ENCODE assay signal across 9 mouse cellular contexts in genomic region chr17:74673251-74673650, GRCm38 (mm10). TPM values are rescaled to one million over a fixed set of nuclear protein-coding genes. Genes with fewer than 3 reads are reported as not detected.
A peak's percentile ranks its signal among the peaks of the same experiment; 100 is the strongest.
DNase-seq lines count a peak whose midpoint lies in the region; ATAC-seq and TF ChIP-seq lines count a peak whose summit lies in the region.
"Had no signal": no experiment of that assay in that cellular context is flagged by ENCODE, and none has a peak within 500 bp of the region (broad histone marks: within the 10 kb centered on the region; RNA-seq: fewer than 3 reads in every experiment).

No protein-coding gene starts in this region.

- H3K4me2 ChIP-seq in heart, embryonic 12.5 days, result no peak overlapping the region
- H3K4me2 ChIP-seq in forebrain, embryonic 11.5 days (ENCODE audit: low read depth, low read length, severe bottlenecking), result no peak overlapping the region
- H3K4me2 ChIP-seq: neural tube, embryonic 12.5 days had no signal

- DNase-seq in heart, adult 8-10 months (ENCODE audit: low spot score), result peak; percentile 45
- DNase-seq in right cerebral cortex, adult 2 months (ENCODE audit: low spot score in 2 of 2), result peak; percentile 38 to 60
- DNase-seq in right cerebral cortex, adult 18-20 months, result no peak
- peak; percentile 67 for DNase-seq in brain, embryonic 14.5 days (ENCODE audit: low read depth)
- peak; percentile 52 for DNase-seq in kidney, postnatal 14 days
- DNase-seq in telencephalon, adult 2 months (ENCODE audit: low read depth, low spot score), result peak; percentile 16
- no peak for DNase-seq in forebrain, embryonic 11.5 days (ENCODE audit: low spot score)

- 0 out of 2 replicates have a peak, but pooled peaks have one; percentile 2 for TF ChIP-seq CTCF in brain, embryonic 14.5 days (IDR thresholded peaks at IDR 0.05; ENCODE audit: borderline replicate concordance, extremely low read depth, insufficient read depth, insufficient read length)

- H3K9ac ChIP-seq in heart, embryonic 12.5 days, result no peak overlapping the region
- H3K9ac ChIP-seq in forebrain, embryonic 11.5 days (ENCODE audit: low read length), result no peak overlapping the region
- H3K9ac ChIP-seq: neural tube, embryonic 12.5 days had no signal

- ATAC-seq in heart, embryonic 12.5 days (ENCODE audit: insufficient number of reproducible peaks, low FRiP score), result no peak
- ATAC-seq in forebrain, embryonic 11.5 days (replicated peaks; ENCODE audit: low FRiP score), result no peak

- no peak for TF ChIP-seq POLR2A in brain, embryonic 14.5 days (IDR thresholded peaks at IDR 0.05; ENCODE audit: borderline replicate concordance, extremely low read depth, insufficient read depth, insufficient read length, poor library complexity, severe bottlenecking)

- no peak overlapping the region for H3K27ac ChIP-seq in heart, embryonic 12.5 days (ENCODE audit: poor library complexity, severe bottlenecking)
- H3K27ac ChIP-seq in forebrain, embryonic 11.5 days (ENCODE audit: low read depth, low read length), result no peak overlapping the region
- H3K27ac ChIP-seq: neural tube, embryonic 12.5 days had no signal

- no peaks in the 10 kb centered on the region for H3K9me3 ChIP-seq in heart, embryonic 12.5 days (replicated peaks)
- H3K9me3 ChIP-seq in forebrain, embryonic 11.5 days (ENCODE audit: control insufficient read depth, low read length), result no peaks in the 10 kb centered on the region
- H3K9me3 ChIP-seq: neural tube, embryonic 12.5 days had no signal

- H3K27me3 ChIP-seq in heart, embryonic 12.5 days (replicated peaks), result no peaks in the 10 kb centered on the region
- no peaks in the 10 kb centered on the region for H3K27me3 ChIP-seq in forebrain, embryonic 11.5 days (ENCODE audit: control insufficient read depth, insufficient read depth, low read length)
- H3K27me3 ChIP-seq: neural tube, embryonic 12.5 days had no signal

- no peak overlapping the region for H3K4me3 ChIP-seq in heart, embryonic 12.5 days
- H3K4me3 ChIP-seq in forebrain, embryonic 11.5 days (ENCODE audit: low read depth, low read length), result no peak overlapping the region
- H3K4me3 ChIP-seq: neural tube, embryonic 12.5 days had no signal

- no peaks in the 10 kb centered on the region for H3K4me1 ChIP-seq in heart, embryonic 12.5 days (replicated peaks)
- no peaks in the 10 kb centered on the region for H3K4me1 ChIP-seq in forebrain, embryonic 11.5 days (replicated peaks; ENCODE audit: control insufficient read depth, insufficient read depth, low read length)
- H3K4me1 ChIP-seq: neural tube, embryonic 12.5 days had no signal

- H3K36me3 ChIP-seq in heart, embryonic 12.5 days, result peaks cover 50% of the 10 kb centered on the region
- H3K36me3 ChIP-seq in forebrain, embryonic 11.5 days (ENCODE audit: control insufficient read depth, insufficient read depth, low read length), result no peaks in the 10 kb centered on the region; the same call in 1 of the 2 replicates

RNA-seq across cellular contexts. Expression of gene Ttc27, which starts 44.3 kb away (rescaled TPM):
- 10 to 100 TPM; 10.4 to 16.7 (median 14.6) TPM for total RNA-seq in heart, adult 8-10 months (2022)
- polyA plus RNA-seq in heart, embryonic 12.5 days (2016; fragmentation: Nextera tagmentation; extraction: Ambion mirVana), result 14.4 and 18.9 TPM in 2 replicates
- polyA plus RNA-seq in brain, embryonic 14.5 days (2012; rRNA removed), result 11.3 and 13.6 TPM in 2 replicates
- polyA plus RNA-seq in forebrain, embryonic 11.5 days (2014; fragmentation: Nextera tagmentation; extraction: Ambion mirVana), result 23.5 and 26.1 TPM in 2 replicates

Comparison
In these comparisons a context has a peak if more than half of its experiments do, and no peak if none do; other contexts are left out.
1. DNase-seq: peak in heart, adult 8-10 months (single experiment), right cerebral cortex, adult 2 months (2 of 2), brain, embryonic 14.5 days (single experiment), kidney, postnatal 14 days (single experiment) and telencephalon, adult 2 months (single experiment); none in right cerebral cortex, adult 18-20 months (single experiment) and forebrain, embryonic 11.5 days (single experiment).